Mouse (Mus musculus) spleen, embryonic (tissue): ENCODE measurements around the gene Olfr130.

Source experiments
- CTCF ChIA-PET: fragments of 350-600 bp; sonication (Branson Sonifier 250); formaldehyde crosslinking; loops from one replicate; lab custom pipeline; 2022; lab: Charles Lee

Olfr130 gene

GRCm38 (mm10) chr17:38063621-38064020 is at the start of gene Olfr130:
TSS of gene Olfr130 (plus strand) at chr17:38063921.
- CTCF ChIA-PET, result no interaction called here

GRCm38 (mm10) chr17:38016341-38016740 is 47.4 kb upstream of the Olfr130 start:
- CTCF ChIA-PET, result no interaction called here

DNA sequence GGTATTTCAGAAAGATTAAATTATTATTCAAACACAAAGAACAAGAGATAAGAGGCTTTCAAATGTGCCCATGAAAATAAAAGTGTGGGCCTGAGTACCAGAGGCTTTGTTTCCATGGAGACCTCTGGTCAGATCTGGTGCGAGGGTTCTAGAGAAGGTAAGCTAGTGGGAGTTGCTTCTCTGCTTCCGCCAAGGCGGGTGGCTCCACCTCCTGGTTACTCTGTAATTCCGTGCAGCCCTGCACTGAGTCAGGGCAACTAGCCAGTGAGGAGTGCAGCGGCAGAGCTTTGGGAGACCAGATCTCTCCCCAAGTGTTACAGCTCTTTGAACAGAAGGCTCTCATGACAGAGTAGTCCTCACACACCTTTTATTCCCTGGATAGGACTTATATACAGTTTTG is 37.4 kb upstream of the Olfr130 start:
- CTCF ChIA-PET, result no interaction called here

DNA sequence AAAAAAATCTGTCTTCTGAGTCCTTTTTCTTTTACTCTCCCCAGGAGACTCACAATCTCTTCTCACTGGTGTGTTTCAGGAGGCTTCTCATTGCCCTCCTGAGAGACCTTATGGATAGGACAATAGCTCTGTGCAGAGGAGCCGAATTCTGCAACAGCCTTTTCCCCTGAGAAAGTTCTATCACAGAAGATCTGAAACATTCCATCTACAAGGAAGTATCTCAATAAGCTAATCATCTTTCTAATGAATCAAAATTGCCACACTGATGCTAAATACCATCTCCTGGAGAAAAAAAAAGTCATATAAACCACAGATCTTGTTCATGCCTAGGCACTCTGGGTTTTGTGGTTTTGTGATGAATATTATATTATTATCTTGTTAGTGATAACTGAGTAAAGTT is 3.7 kb upstream of the Olfr130 start, which contains the start of gene Olfr129:
Gene Olfr129, minus strand, starts transcription at position 101 of the 400 bp plus-strand sequence.
- CTCF ChIA-PET, result no interaction called here

- CTCF ChIA-PET, result no interaction called here
Observed at GRCm38 (mm10) chr17:38082364-38082763, 18.6 kb downstream of the Olfr130 start.

- CTCF ChIA-PET, result no interaction called here
Observed at GRCm38 (mm10) chr17:38088593-38088992, 24.9 kb downstream of the Olfr130 start, which contains the start of gene Olfr131. TSS of gene Olfr131 (minus strand) at chr17:38088693.
